27 mouse cellular contexts compared by ENCODE assay signal in genomic region chr9:28882566-28882965, GRCm38 (mm10).
"Had no signal": no experiment of that assay in that cellular context is flagged by ENCODE, and none has a peak within 500 bp of the region (broad histone marks: within the 10 kb centered on the region; RNA-seq: fewer than 3 reads in every experiment).

No protein-coding gene starts in this region.

- H3K4me3 ChIP-seq: limb, embryonic 10.5 days; limb, embryonic 12.5 days; limb, embryonic 13.5 days; limb, embryonic 15.5 days; liver, embryonic 12.5 days; liver, embryonic 13.5 days; liver, embryonic 15.5 days; lung, embryonic 15.5 days; megakaryocyte, embryonic 14.5 days; midbrain, embryonic 10.5 days; midbrain, embryonic 12.5 days; midbrain, embryonic 13.5 days; midbrain, embryonic 15.5 days; myocyte had no signal

- H3K27ac ChIP-seq: limb, embryonic 10.5 days; limb, embryonic 12.5 days; limb, embryonic 13.5 days; limb, embryonic 15.5 days; liver, embryonic 12.5 days; liver, embryonic 13.5 days; liver, embryonic 14.5 days; liver, embryonic 15.5 days; lung, embryonic 15.5 days; macrophage; midbrain, embryonic 10.5 days; midbrain, embryonic 12.5 days; midbrain, embryonic 13.5 days; midbrain, embryonic 15.5 days had no signal

- DNase-seq: left cerebral cortex, postnatal 4 days; liver; liver, embryonic 13.5 days; liver, postnatal 0 days; lung, adult 18-20 months; lung, adult 2 months; lung, embryonic 14.5 days; lung, postnatal 10 days; lung, postnatal 14 days; lung, postnatal 36 days; lung, postnatal 4 days; midbrain, embryonic 14.5 days had no signal

- H3K36me3 ChIP-seq: limb, embryonic 10.5 days; limb, embryonic 12.5 days; limb, embryonic 13.5 days; limb, embryonic 15.5 days; liver, embryonic 12.5 days; liver, embryonic 13.5 days; liver, embryonic 15.5 days; lung, embryonic 15.5 days; midbrain, embryonic 10.5 days; midbrain, embryonic 12.5 days; midbrain, embryonic 13.5 days; midbrain, embryonic 15.5 days had no signal

- H3K27me3 ChIP-seq: limb, embryonic 12.5 days; limb, embryonic 13.5 days; limb, embryonic 15.5 days; liver, embryonic 12.5 days; liver, embryonic 13.5 days; liver, embryonic 15.5 days; lung, embryonic 15.5 days; megakaryocyte, embryonic 14.5 days; midbrain, embryonic 12.5 days; midbrain, embryonic 13.5 days; midbrain, embryonic 15.5 days had no signal

- H3K4me1 ChIP-seq: limb, embryonic 10.5 days; limb, embryonic 12.5 days; limb, embryonic 13.5 days; limb, embryonic 15.5 days; liver, embryonic 12.5 days; liver, embryonic 13.5 days; liver, embryonic 15.5 days; lung, embryonic 15.5 days; megakaryocyte, embryonic 14.5 days; midbrain, embryonic 10.5 days; midbrain, embryonic 12.5 days; midbrain, embryonic 13.5 days; midbrain, embryonic 15.5 days had no signal
